Mouse (Mus musculus): ENCODE data around the gene Mt3.

- TF ChIP-seq CTCF (IDR thresholded peaks at IDR 0.05; ENCODE audit: borderline replicate concordance, control insufficient read depth, extremely low read depth, insufficient read depth, low read length, poor library complexity): no peak
- TF ChIP-seq POLR2A (IDR thresholded peaks at IDR 0.05; ENCODE audit: control insufficient read depth, extremely low read depth, insufficient read depth, low read length, poor library complexity): no peak
Observed at GRCm38 (mm10) chr8:94104146-94104545, 48.3 kb upstream of the Mt3 start.

Data from thymus, adult 2 months (tissue).